Mouse (Mus musculus) liver, embryonic 13.5 days (tissue): Measurements from ENCODE around the gene Whamm. TPM values are rescaled to one million over a fixed set of nuclear protein-coding genes. Genes with fewer than 3 reads are reported as not detected.

ENCODE experiments used
- ATAC-seq: fragments of 200-750 bp; cut with Nextera tagmentation; 2 replicates; pipeline ENCODE4 v1.8.0; 2017; ENCODE audit warnings: low read depth, mild to moderate bottlenecking, moderate number of reproducible peaks, moderate library complexity
- DNase-seq: peaks from one replicate; pipeline ENCODE4 v3.0.0; 2022
- H3K27ac ChIP-seq: fragments of 300-500 bp; sonication (generic); 2 replicates; pipeline ENCODE4 v1.5.1; 2015; ENCODE audit warnings: moderate library complexity, mild to moderate bottlenecking, inconsistent platforms
- H3K27me3 ChIP-seq: fragments of 300-500 bp; sonication (generic); 2 replicates; pipeline ENCODE4 v1.6.1; 2015; ENCODE audit warnings: mild to moderate bottlenecking, inconsistent platforms
- H3K36me3 ChIP-seq: fragments of 300-500 bp; sonication (generic); 2 replicates; pipeline ENCODE4 v1.6.1; 2015; ENCODE audit warnings: mild to moderate bottlenecking, inconsistent platforms
- H3K4me1 ChIP-seq: fragments of 300-500 bp; sonication (generic); replicated peaks from 2 replicates; pipeline ENCODE4 v1.6.1; 2015; ENCODE audit warnings: inconsistent platforms
- H3K4me2 ChIP-seq: fragments of 300-500 bp; sonication (generic); 2 replicates; pipeline ENCODE4 v1.6.1; 2015; ENCODE audit warnings: inconsistent platforms, mild to moderate bottlenecking, moderate library complexity
- H3K4me3 ChIP-seq: fragments of 300-500 bp; sonication (generic); replicated peaks from 2 replicates; pipeline ENCODE4 v1.5.1; 2015; ENCODE audit warnings: mild to moderate bottlenecking, inconsistent platforms
- H3K9ac ChIP-seq: fragments of 300-500 bp; sonication (generic); 2 replicates; pipeline ENCODE4 v1.6.1; 2015; ENCODE audit warnings: mild to moderate bottlenecking, inconsistent platforms
- H3K9me3 ChIP-seq: fragments of 300-500 bp; sonication (generic); replicated peaks from 2 replicates; pipeline ENCODE4 v1.6.1; 2016; ENCODE audit warnings: inconsistent platforms
- WGBS: fragments of 180-500 bp; shearing (Covaris S2); methylation state at CpG from one replicate; pipeline ENCODE4 v1.1.7; 2015; ENCODE audit not compliant: insufficient replicate concordance; 5-methylcytosine and 5-hydroxymethylcytosine counted together
- polyA plus RNA-seq: library from polyadenylated mRNA; unstranded; fragments of >200 nt; fragmentation: Nextera tagmentation; extraction: Ambion mirVana; gene quantifications from 2 replicates; pipeline ENCODE4 v1.2.1, GENCODE M21; 2015

Gene Whamm
- polyA plus RNA-seq, 1 experiment from 2014 or later, result 4.0 TPM

GRCm38 (mm10) chr7:81599379-81600280 is 28.6 kb downstream of the Whamm start:
- WGBS, result 75% methylated on average over 8 of the region's 8 CpGs
- Histone ChIP-seq H3K4me1 (peaks cover 10% of the 10 kb centered on the region), H3K4me3 (no peak overlapping the region), H3K36me3 (peaks cover 46% of the 10 kb centered on the region), H3K9ac (no peak overlapping the region), H3K27me3 (no peaks in the 10 kb centered on the region), H3K27ac (no peak overlapping the region), H3K4me2 (no peak overlapping the region), H3K9me3 (no peaks in the 10 kb centered on the region)
- no peak for ATAC-seq
- DNase-seq, result no peak

GRCm38 (mm10) chr7:81604991-81605390 is 33.9 kb downstream of the Whamm start:
- Histone ChIP-seq H3K27me3 (no peaks in the 10 kb centered on the region), H3K4me2 (0 out of 2 replicates have a peak overlapping the region, but pooled peaks have one; percentile 10), H3K4me3 (no peak overlapping the region), H3K9ac (no peak overlapping the region), H3K27ac (peak overlapping the region; percentile 77), H3K4me1 (peaks cover 47% of the 10 kb centered on the region), H3K9me3 (no peaks in the 10 kb centered on the region), H3K36me3 (no peaks in the 10 kb centered on the region)
- WGBS, result 30% methylated on average over 5 of the region's 5 CpGs
- DNase-seq (no peak), ATAC-seq (peak; percentile 37)

- peak overlapping the region; percentile 72 for H3K27ac ChIP-seq
- peak overlapping the region; percentile 29 for H3K4me2 ChIP-seq
Observed at GRCm38 (mm10) chr7:81605489-81605888, 34.4 kb downstream of the Whamm start.

GRCm38 (mm10) chr7:81606452-81606851 is 35.4 kb downstream of the Whamm start:
- Histone ChIP-seq H3K4me3 (no peak overlapping the region), H3K36me3 (no peaks in the 10 kb centered on the region), H3K9ac (no peak overlapping the region), H3K27me3 (no peaks in the 10 kb centered on the region), H3K4me2 (no peak overlapping the region), H3K4me1 (peaks cover 49% of the 10 kb centered on the region), H3K27ac (peak overlapping the region; percentile 72; the same call in 1 of the 2 replicates), H3K9me3 (no peaks in the 10 kb centered on the region)
- ATAC-seq, result no peak
- WGBS, result 55% methylated on average over 5 of the region's 5 CpGs
- no peak for DNase-seq

More at GRCm38 (mm10) chr7:81605489-81605888, 34.4 kb downstream of the Whamm start:
- Histone ChIP-seq H3K9ac (peak overlapping the region; percentile 40; the same call in 1 of the 2 replicates), H3K9me3 (no peaks in the 10 kb centered on the region), H3K4me1 (peaks cover 49% of the 10 kb centered on the region), H3K36me3 (no peaks in the 10 kb centered on the region), H3K27me3 (no peaks in the 10 kb centered on the region), H3K4me3 (no peak overlapping the region)
- 14% methylated on average over 4 of the region's 4 CpGs for WGBS
- DNase-seq, result peak; percentile 74
- ATAC-seq, result peak; percentile 94

GRCm38 (mm10) chr7:81610125-81610524 is 39.1 kb downstream of the Whamm start:
- peak; percentile 62 for ATAC-seq
- no peaks in the 10 kb centered on the region for H3K36me3 ChIP-seq
- WGBS, result 47% methylated on average over 18 of the region's 18 CpGs

GRCm38 (mm10) chr7:81612856-81613635 is 42.0 kb downstream of the Whamm start:
- H3K4me3 ChIP-seq, result no peak overlapping the region
- ATAC-seq (no peak), DNase-seq (no peak)
- peaks cover 10% of the 10 kb centered on the region for H3K4me1 ChIP-seq
- H3K9ac ChIP-seq, result no peak overlapping the region
- H3K9me3 ChIP-seq, result no peaks in the 10 kb centered on the region
- no peaks in the 10 kb centered on the region for H3K36me3 ChIP-seq
- no peaks in the 10 kb centered on the region for H3K27me3 ChIP-seq
- 76% methylated on average over 13 of the region's 13 CpGs for WGBS
- no peak overlapping the region for H3K4me2 ChIP-seq
- no peak overlapping the region for H3K27ac ChIP-seq

More at GRCm38 (mm10) chr7:81610125-81610524, 39.1 kb downstream of the Whamm start:
- Histone ChIP-seq H3K27ac (no peak overlapping the region; the same call in 1 of the 2 replicates), H3K4me1 (peaks cover 34% of the 10 kb centered on the region), H3K9ac (no peak overlapping the region), H3K4me3 (no peak overlapping the region), H3K27me3 (no peaks in the 10 kb centered on the region), H3K4me2 (peak overlapping the region; percentile 17; the same call in 1 of the 2 replicates), H3K9me3 (no peaks in the 10 kb centered on the region)
- DNase-seq, result peak; percentile 67

GRCm38 (mm10) chr7:81615031-81615430 is 44.0 kb downstream of the Whamm start:
- H3K36me3 ChIP-seq, result no peaks in the 10 kb centered on the region
- ATAC-seq (no peak), DNase-seq (no peak)
- H3K27me3 ChIP-seq, result no peaks in the 10 kb centered on the region
- H3K27ac ChIP-seq, result no peak overlapping the region
- H3K4me2 ChIP-seq, result no peak overlapping the region
- H3K4me3 ChIP-seq, result no peak overlapping the region
- H3K4me1 ChIP-seq, result peaks cover 2% of the 10 kb centered on the region
- 69% methylated on average over 9 of the region's 9 CpGs for WGBS
- no peak overlapping the region for H3K9ac ChIP-seq
- H3K9me3 ChIP-seq, result no peaks in the 10 kb centered on the region

GRCm38 (mm10) chr7:81622793-81623192 is 51.7 kb downstream of the Whamm start:
- H3K36me3 ChIP-seq, result no peaks in the 10 kb centered on the region
- DNase-seq (no peak), ATAC-seq (no peak)
- H3K27me3 ChIP-seq, result no peaks in the 10 kb centered on the region
- no peak overlapping the region for H3K27ac ChIP-seq
- no peak overlapping the region for H3K4me3 ChIP-seq
- H3K4me2 ChIP-seq, result no peak overlapping the region
- no peak overlapping the region for H3K9ac ChIP-seq
- H3K4me1 ChIP-seq, result no peaks in the 10 kb centered on the region
- 66% methylated on average over 4 of the region's 4 CpGs for WGBS
- H3K9me3 ChIP-seq, result no peaks in the 10 kb centered on the region; the same call in 1 of the 2 replicates

- WGBS, result 79% methylated on average over 6 of the region's 6 CpGs
- no peaks in the 10 kb centered on the region for H3K27me3 ChIP-seq
- H3K27ac ChIP-seq, result no peak overlapping the region
- no peaks in the 10 kb centered on the region; the same call in 1 of the 2 replicates for H3K9me3 ChIP-seq
- DNase-seq (no peak), ATAC-seq (no peak)
- no peaks in the 10 kb centered on the region for H3K36me3 ChIP-seq
- no peak overlapping the region for H3K4me3 ChIP-seq
- no peak overlapping the region for H3K4me2 ChIP-seq
- no peak overlapping the region for H3K9ac ChIP-seq
- H3K4me1 ChIP-seq, result no peaks in the 10 kb centered on the region
Observed at GRCm38 (mm10) chr7:81623767-81624166, 52.7 kb downstream of the Whamm start.

- no peaks in the 10 kb centered on the region; the same call in 1 of the 2 replicates for H3K9me3 ChIP-seq
- no peak overlapping the region for H3K4me2 ChIP-seq
- H3K36me3 ChIP-seq, result no peaks in the 10 kb centered on the region
- ATAC-seq (no peak), DNase-seq (no peak)
- no peak overlapping the region for H3K9ac ChIP-seq
- WGBS, result 71% methylated on average over 2 of the region's 2 CpGs
- no peaks in the 10 kb centered on the region for H3K4me1 ChIP-seq
- H3K27me3 ChIP-seq, result no peaks in the 10 kb centered on the region
- no peak overlapping the region for H3K27ac ChIP-seq
- H3K4me3 ChIP-seq, result no peak overlapping the region
Observed at GRCm38 (mm10) chr7:81626460-81626859, 55.4 kb downstream of the Whamm start.

- no peaks in the 10 kb centered on the region; the same call in 1 of the 2 replicates for H3K9me3 ChIP-seq
- H3K27me3 ChIP-seq, result no peaks in the 10 kb centered on the region
- no peak overlapping the region for H3K27ac ChIP-seq
- ATAC-seq (no peak), DNase-seq (no peak)
- H3K4me2 ChIP-seq, result no peak overlapping the region
- no peak overlapping the region for H3K9ac ChIP-seq
- 82% methylated on average over 8 of the region's 8 CpGs for WGBS
- no peaks in the 10 kb centered on the region for H3K4me1 ChIP-seq
- no peaks in the 10 kb centered on the region for H3K36me3 ChIP-seq
- no peak overlapping the region for H3K4me3 ChIP-seq
Observed at GRCm38 (mm10) chr7:81631261-81631660, 60.2 kb downstream of the Whamm start.
